Mouse (Mus musculus): ENCODE data around the gene Ctsll3.

Gene Ctsll3

DNA sequence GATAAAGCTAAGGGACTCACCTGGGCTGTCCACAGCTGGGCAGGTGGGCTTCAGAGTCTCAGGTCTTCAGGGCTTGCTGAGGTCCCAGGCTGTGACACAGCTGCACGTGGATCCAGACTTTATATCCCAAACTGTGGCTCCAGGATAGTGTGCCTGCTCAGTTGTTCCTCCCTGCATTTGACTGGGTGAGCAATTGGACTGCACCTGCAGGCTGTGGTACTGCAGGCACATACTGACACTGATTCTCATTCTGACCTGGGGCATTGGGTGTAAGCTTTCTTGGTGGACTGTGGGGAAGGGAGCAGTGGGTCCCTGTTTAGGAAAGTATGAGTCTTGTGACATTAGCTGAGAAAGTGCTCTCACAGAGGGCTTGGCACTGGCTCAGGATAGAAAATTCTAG lies at the start of gene Ctsll3:
TSS of gene Ctsll3 (minus strand) at position 101 of the 400 bp plus-strand sequence.
- DNase-seq (ENCODE audit: low spot score in 2 of 2), result no peak

DNA sequence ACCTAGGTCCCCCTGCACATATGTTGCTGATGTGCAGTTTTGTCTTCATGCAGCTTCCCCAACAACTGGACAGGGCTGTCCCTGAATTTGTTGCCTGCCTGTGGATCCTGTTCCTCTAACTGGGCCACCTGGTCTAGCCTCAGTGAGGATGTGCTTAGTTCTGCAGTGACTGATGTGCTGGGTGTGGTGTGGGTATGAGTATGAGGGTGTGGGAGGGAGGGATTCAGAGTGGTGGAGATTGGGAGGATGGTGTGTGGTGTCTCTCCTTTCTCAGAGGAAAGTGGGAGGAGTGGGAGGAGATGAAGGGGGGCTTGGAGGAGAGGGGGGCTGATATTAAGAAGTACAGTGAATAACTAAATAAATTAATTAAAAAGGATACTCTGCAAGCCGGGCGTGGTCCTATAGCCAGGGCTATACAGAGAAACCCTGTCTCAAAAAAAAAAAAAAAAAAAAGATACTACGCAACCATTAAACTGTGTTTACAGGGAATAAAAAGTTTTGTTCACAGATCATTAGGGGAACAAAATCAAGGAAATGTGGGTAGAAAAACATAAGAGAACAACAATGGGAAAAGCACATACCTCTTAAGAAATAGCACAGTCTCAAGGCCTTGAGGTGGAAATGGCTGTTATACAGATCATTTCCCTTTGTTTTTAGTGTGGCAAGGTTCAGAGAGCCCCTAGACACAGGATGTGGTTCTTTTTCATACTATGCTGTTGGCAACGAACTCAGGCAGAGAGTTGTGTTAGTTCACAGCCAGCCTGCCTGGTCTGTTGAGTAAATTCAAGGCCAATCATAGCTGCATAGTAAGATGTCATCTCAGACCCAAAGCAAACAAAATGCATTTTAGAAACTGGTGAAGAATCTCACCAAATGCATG lies 45.8 kb upstream of the Ctsll3 start:
- DNase-seq (ENCODE audit: low spot score in 2 of 2), result no peak

DNA sequence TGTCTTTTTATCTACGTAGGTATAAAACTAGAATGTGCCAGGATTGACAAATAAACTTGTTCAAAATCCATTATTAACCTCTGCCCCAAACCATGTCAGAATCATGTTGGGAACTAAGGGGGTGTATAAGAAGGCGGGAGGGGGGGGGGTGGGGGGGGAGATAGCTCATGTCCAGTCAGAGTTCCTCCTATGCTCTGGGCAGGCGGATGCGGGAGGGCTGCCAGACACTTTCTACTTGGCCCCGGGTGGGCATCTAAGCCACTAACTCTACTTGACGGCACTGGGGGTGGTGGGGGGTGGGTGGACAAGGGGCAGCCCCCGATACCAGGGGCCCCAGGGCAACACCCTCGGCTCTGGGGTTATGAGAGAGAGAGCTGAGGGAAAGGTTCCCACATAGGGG lies 40.5 kb upstream of the Ctsll3 start:
- DNase-seq (ENCODE audit: low spot score in 2 of 2), result no peak

DNA sequence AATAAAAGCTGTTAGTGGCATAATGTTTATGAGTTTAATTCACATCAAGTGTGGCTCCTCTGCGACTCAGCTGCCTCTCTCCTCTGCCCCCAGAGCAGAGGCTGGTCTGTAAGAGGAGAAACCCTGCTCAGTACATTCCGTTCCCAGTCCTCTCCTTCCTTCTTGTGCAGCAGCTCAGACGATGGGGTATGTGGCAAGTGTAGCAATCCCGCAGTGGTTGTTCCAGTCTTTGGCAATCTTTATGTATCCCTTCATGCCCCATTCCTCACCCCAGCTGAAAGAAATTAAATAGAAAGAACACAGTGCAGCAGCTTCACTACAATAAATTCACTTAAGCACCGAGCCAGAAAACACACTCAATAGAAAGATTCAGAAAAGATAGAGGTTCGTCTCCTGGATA lies 40.1 kb upstream of the Ctsll3 start:
- no peak for DNase-seq (ENCODE audit: low spot score in 2 of 2)

DNA sequence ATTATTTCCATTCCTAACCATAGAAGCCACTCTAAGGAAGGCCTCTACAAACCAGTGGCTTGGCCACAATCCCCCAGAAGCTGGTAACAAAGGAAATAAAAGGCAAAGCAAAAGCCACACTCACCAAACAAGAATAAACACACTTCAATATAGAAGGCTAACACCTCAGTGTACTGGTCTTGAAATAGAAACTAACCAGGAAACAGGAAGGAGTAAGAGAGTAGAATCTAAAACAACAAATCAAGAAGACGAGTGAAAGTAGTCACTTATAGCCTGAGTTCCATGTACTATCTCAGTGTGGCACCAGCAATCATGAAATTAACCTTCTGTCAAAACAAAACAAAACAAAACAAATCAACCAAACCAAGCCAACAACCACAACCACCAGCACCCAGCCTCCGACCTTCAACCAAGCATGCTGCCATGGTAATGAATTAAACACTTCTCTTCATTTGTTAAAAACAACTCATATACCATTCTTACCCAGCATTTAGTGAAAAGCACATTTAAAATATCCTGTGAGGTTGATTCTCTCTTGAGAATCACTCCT lies 36.8 kb upstream of the Ctsll3 start:
- no peak for DNase-seq (ENCODE audit: low spot score in 2 of 2)

DNA sequence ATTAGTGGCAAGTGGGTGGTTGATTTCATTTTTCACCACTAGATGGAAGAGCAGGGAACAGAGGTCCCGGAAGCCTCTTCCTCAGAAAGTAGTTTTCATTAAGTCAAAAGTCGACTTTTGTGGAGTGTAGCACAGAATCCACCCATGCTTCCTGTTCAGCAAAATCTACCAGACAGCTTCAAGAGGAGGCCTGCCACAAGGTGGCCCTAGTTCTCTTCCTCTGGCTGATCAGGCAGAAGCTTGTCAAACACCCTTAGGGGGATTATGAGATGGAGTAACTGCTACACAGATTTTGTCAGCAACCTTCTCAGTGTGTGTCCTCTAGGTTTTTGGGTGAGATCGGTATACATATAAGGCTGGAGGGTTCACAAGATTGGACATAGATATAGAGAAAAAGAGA lies 23.4 kb upstream of the Ctsll3 start:
- no peak for DNase-seq (ENCODE audit: low spot score in 2 of 2)

DNA sequence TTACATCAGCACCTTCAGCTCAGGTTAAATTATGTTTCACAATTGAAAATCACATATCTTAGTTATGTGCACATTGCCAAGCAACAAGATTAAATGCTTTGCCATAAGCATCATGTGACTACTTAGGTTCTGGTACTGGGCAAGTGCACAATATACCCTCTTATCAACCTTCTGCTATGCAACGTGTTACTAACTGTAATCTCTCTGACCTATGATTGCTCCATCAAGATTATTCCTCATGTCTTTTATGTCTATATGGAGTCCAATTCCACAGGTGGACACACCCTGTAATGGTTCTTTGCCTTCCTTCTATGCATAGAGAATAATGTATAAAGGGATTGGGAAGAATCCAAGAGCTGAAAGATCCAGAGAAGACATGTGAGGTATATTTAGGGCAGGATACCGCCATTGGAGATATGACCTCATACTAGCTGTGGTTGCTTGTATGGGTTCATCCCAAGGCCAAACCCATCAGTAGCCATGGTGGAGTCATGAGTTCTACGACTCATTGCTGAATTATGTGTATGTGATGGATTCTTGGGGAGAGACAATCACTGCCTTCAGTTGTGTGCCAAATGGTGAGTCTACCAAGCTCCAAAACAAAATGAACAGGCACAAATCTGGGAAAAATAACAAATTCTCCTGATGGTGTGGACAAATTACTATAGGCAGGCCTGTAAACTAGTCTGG lies 18.0 kb upstream of the Ctsll3 start:
- no peak for DNase-seq (ENCODE audit: low spot score in 2 of 2)

DNA sequence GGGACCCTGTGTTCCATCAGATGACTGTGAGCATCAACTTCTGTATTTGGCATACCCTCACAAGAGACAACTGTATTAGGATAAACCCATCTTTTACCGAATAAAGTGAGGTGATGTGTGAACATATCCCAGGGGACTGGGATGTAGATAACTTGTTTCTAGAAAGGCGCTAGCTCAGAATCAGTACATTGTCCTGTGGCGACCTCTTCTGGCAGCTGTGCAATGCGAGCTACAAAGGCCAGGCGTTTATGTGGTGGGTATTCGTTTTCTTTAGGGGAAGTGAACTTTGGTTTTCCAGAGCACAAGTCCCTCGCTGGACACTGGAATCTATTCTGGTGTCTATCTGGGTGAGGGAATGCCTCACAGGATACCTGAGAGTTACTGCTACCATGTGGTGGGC lies 16.8 kb upstream of the Ctsll3 start:
- no peak for DNase-seq (ENCODE audit: low spot score in 2 of 2)

DNA sequence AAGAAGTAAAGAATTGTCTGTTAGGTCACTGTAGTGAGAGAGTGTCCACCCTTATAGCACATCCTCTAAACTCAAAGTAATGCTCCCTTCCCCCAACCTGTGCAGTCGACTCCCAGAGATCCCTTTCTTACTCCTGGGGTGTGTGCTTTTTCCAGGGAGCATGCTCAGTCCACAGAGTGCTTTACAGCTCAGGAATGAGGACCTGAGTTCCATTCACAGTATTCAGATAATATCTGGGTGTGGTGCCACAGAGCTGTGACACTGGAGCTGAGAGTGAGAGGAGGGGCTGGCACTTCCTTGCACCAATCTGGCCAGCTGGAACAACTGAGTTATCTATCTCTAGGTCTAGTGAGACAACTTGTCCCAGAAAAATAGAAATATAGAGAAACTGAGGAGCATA lies 11.1 kb upstream of the Ctsll3 start:
- DNase-seq (ENCODE audit: low spot score in 2 of 2), result no peak

DNA sequence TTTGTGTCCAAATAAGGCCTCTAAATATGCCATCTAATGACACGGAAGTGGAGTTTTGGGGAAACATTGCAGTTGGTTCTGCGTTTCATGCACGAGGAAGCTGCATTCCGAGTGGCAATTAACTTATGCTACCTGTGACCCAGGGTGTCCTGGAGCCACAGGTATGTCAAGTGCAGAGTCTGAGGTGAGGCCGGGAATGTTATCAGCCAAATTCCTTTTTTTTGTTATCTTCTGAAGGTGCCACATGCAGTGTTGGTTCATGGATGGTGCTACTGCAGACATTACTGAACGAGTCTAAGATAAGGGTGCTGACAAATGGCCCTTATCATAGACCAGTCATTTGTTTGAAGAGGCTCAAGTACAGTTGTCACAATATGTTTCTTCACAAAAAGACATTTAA lies 10.1 kb upstream of the Ctsll3 start:
- DNase-seq (ENCODE audit: low spot score in 2 of 2), result no peak

DNA sequence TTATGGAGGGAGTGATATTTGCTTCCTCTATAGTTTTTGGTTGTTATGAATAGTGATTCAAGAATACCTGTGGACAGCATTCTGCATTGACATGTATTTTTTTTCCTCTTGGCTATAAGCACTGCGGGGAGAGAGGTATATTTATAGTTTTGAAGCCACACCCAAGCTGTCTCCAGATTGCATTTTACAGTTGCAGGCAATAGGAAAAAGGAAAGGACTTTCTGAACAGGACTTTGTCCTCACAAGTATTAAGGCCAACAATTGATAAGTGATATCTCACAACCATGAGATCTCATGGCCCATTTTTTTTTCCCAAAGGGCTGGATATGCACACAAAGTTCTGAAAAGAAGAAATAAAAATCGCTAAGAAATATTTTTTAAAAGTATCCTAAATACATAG lies 7.0 kb upstream of the Ctsll3 start:
- no peak for DNase-seq (ENCODE audit: low spot score in 2 of 2)

DNA sequence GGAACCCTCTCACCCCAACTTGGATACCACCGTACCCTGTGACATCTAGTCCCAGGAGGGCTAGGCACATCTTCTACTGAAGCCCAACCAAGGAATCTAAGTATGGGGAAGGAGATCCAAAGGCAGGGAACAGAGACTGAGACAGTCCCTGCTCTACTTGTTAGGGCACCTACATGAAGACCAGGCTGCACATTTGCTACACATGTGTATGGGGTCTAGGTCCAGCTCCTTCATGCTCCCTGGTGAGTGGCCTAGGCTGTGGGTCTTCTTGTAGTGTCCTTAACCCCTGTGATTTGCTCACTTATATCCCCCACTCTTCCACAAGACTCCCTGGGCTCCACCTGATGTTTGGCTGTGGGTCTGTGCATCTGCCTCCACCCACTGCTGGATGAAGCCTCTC lies 13.2 kb downstream of the Ctsll3 start:
- DNase-seq (ENCODE audit: low spot score in 2 of 2), result no peak

DNA sequence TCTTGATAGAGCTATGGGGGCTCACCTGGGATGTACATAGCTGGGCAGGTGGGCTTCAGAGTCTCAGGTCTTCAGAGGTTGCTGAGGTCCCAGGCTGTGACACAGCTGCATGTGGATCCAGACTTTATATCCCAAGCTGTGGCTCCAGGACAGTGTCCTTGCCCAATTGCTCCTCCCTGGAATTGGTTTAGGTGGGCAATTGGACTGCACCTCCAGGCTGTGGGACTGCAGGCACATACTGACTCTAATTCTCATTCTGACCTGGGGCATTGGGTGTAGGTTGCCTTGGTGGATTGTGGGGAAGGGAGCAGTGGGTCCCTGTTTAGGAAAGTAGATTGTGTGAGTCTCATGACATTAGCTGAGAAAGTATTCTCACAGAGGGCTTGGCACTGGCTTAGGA lies 16.4 kb downstream of the Ctsll3 start, which contains the start of gene BC051665:
TSS of gene BC051665 (minus strand) at position 101 of the 400 bp plus-strand sequence.
- DNase-seq (ENCODE audit: low spot score in 2 of 2), result no peak

DNA sequence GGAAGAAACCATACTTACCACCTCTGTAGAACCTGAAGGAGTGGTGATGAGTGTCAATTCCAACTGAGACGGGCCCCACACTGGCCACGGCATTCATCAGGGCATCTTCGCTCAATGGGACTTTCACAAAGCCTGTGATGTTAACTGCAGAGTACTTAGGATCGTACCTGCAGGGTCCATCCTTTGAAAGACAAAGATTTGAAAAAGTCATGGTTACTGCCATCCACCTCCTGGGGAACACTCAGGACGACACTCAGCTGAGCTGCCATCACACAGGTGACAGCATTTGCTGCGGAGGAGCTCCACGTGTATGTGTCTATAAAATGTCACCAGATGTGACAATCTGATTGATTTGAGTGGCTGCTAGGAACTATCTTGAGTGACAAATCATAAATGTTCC lies 19.3 kb downstream of the Ctsll3 start:
- no peak for DNase-seq (ENCODE audit: low spot score in 2 of 2)

DNA sequence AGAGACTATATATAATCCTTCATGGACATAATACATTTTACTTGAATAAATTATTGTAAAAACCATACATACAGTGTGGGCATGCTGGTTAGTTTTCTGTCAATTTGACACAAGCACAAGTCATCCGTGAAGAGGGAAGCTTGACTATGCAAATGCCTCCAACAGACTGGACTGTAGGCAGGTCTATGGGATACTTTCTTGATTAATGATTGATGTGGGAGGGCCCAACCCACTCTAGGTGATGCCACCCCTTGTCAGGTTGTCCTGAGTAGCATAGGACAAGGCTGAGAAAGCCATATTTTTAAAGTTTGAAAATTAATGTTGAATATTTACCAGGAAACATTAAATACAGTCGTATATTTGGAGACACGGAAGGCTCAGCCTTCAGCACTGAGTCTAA lies 22.1 kb downstream of the Ctsll3 start:
- no peak for DNase-seq (ENCODE audit: low spot score in 2 of 2)

DNA sequence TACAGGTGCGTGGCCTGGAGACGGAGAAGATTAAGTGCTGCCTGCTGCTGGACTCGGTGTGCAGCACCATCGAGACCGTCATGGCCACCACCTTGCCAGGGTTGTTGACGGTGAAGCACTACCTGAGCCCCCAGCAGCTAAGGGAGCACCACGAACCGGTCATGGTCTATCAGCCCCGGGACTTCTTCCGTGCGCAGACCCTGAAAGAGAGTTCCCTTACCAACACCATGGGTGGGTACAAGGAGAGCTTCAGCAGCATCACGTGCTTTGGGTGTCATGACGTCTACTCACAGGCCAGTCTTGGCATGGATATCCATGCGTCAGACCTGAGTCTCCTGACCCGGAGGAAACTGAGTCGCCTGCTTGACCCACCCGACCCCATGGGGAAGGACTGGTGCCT lies 41.5 kb downstream of the Ctsll3 start:
- DNase-seq (ENCODE audit: low spot score in 2 of 2), result no peak

DNA sequence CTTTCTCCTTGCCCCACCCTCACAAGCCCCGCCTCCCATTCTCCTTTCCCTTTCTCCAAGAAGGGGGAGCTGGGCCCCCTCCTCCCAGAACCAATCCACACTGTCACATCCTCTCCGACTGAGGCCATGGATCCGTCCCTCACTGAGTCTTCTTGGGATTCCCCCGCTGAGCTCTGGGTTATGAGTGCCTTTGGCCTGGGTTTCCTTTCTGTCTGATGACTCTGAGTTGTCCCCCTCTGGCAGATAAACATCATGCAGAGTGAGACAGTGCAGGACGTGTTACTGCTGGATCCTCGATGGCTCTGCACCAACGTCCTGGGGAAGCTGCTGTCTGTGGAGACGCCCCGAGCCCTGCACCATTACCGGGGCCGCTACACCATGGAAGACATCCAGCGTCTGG lies 42.3 kb downstream of the Ctsll3 start:
- DNase-seq (ENCODE audit: low spot score in 2 of 2), result no peak

DNA sequence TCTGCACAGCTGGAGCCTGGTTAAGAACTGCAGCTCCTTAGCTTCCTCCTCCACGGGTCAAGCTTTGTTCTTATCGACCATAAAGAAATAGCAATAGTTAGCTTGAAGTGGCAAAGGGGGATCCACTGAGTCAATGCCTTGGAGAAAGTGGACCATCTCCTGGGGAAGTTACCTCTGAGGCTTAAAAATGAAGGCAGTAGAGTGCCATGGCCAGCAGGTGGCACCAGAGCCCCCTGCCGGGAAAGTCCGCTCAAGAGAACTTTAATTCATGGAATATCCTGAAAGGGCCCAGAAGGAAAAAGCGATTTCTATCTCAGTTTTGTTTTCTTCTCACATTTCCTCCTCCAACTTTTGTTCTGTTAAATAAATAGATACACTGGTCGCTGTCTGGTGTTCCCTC lies 43.5 kb downstream of the Ctsll3 start:
- no peak for DNase-seq (ENCODE audit: low spot score in 2 of 2)

DNA sequence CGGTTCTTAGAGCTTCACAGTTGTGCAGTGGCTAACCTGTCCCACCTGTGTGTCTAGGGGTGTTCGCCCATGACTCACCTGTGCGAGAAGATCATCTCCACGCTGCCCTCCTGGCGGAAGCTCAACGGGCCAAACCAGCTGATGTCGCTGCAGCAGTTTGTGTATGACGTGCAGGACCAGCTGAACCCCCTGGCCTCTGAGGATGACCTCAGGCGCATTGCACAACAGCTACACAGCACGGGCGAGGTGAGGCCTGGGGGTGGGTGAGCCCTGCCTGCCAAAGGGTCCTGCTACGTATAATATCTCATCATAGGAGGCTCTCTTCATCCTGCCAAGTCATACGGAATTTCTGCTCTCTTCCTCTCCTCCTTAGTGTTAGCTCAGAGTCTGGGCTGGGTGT lies 45.4 kb downstream of the Ctsll3 start:
- DNase-seq (ENCODE audit: low spot score in 2 of 2), result no peak

DNA sequence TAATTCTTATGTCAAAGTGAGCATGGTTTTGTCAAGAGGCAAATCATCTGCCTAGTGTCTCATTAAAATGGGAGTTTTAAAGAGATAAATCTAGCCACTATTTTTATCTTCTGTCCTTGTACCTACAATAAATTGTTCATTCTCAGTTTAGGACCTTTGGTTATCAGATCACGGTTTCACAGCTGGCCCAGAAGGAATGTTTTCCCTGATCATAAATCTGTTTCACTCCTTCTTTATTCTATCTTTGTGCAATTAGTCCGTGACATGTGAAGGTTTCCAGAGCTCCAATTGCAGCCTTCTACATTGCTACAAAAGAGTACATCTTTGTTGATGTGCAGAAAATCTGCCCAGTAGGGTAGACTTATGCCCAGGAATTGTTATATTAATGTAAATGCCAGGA lies 47.4 kb downstream of the Ctsll3 start:
- DNase-seq (ENCODE audit: low spot score in 2 of 2), result no peak

DNA sequence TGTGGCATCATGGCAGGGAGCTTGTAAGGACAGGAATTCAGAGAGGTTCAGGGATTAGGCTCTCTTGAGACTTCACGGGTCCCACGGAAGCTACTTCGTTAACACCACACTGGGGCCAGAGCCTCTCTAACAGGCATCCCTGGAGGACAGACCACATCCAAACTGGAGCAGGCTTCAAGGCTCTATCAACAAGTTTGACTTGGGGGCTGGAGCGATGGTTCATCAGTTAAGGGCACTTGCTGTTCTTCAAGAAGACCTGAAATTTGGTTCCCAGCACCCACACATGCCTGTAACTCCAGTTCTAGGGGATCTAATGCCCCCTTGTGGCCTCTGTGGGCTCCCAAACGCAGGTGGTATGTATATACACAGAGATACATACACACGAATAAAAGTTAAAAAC lies 49.4 kb downstream of the Ctsll3 start:
- DNase-seq (ENCODE audit: low spot score in 2 of 2), result no peak

DNA sequence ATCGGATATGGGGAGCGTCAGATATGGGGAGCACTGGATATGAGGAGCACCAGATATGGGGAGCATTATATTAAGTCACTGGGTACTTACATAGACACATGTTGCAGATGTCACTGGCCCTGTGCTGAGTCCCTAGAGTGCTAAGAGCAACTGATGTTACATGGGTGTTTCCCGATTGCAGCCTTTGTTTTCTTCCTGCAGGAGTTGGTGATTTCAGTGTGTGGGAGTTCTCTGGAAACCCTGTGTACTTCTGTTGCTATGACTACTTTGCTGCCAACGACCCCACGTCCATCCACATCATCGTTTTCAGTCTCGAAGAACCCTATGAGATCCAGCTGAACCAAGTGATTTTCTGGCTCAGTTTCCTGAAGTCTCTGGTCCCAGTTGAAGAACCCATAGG lies 51.7 kb downstream of the Ctsll3 start:
- no peak for DNase-seq (ENCODE audit: low spot score in 2 of 2)

DNA sequence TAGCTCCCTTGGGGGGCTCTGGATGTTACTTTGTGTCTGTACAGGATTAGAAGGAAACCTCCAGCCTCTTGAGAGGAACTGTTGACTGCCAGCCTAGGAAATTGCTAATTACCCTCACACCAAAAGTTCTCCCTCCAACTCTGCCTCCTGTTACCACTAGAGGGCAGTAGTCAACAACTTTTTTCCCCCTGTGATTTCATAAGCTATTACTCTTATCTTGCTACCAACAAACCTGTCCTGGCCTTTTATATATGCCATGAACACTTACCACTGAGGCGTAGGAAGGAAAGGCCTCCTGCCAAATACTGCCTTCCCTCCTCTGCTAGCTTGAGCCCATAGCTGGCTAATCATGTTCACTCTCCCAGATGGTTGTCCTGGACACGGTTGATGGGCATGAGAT lies 54.1 kb downstream of the Ctsll3 start:
- DNase-seq (ENCODE audit: low spot score in 2 of 2), result no peak
